Mouse (Mus musculus) liver, embryonic 13.5 days (tissue): ENCODE data around the gene Anp32a. TPM values are rescaled to one million over a fixed set of nuclear protein-coding genes. Genes with fewer than 3 reads are reported as not detected.

ENCODE experiments used
- ATAC-seq: fragments of 200-750 bp; cut with Nextera tagmentation; 2 replicates; pipeline ENCODE4 v1.8.0; 2017; ENCODE audit warnings: low read depth, mild to moderate bottlenecking, moderate number of reproducible peaks, moderate library complexity
- DNase-seq: peaks from one replicate; pipeline ENCODE4 v3.0.0; 2022
- H3K27ac ChIP-seq: fragments of 300-500 bp; sonication (generic); 2 replicates; pipeline ENCODE4 v1.5.1; 2015; ENCODE audit warnings: moderate library complexity, mild to moderate bottlenecking, inconsistent platforms
- H3K27me3 ChIP-seq: fragments of 300-500 bp; sonication (generic); 2 replicates; pipeline ENCODE4 v1.6.1; 2015; ENCODE audit warnings: mild to moderate bottlenecking, inconsistent platforms
- H3K36me3 ChIP-seq: fragments of 300-500 bp; sonication (generic); 2 replicates; pipeline ENCODE4 v1.6.1; 2015; ENCODE audit warnings: mild to moderate bottlenecking, inconsistent platforms
- H3K4me1 ChIP-seq: fragments of 300-500 bp; sonication (generic); replicated peaks from 2 replicates; pipeline ENCODE4 v1.6.1; 2015; ENCODE audit warnings: inconsistent platforms
- H3K4me2 ChIP-seq: fragments of 300-500 bp; sonication (generic); 2 replicates; pipeline ENCODE4 v1.6.1; 2015; ENCODE audit warnings: inconsistent platforms, mild to moderate bottlenecking, moderate library complexity
- H3K4me3 ChIP-seq: fragments of 300-500 bp; sonication (generic); replicated peaks from 2 replicates; pipeline ENCODE4 v1.5.1; 2015; ENCODE audit warnings: mild to moderate bottlenecking, inconsistent platforms
- H3K9ac ChIP-seq: fragments of 300-500 bp; sonication (generic); 2 replicates; pipeline ENCODE4 v1.6.1; 2015; ENCODE audit warnings: mild to moderate bottlenecking, inconsistent platforms
- H3K9me3 ChIP-seq: fragments of 300-500 bp; sonication (generic); replicated peaks from 2 replicates; pipeline ENCODE4 v1.6.1; 2016; ENCODE audit warnings: inconsistent platforms
- WGBS: fragments of 180-500 bp; shearing (Covaris S2); methylation state at CpG from one replicate; pipeline ENCODE4 v1.1.7; 2015; ENCODE audit not compliant: insufficient replicate concordance; 5-methylcytosine and 5-hydroxymethylcytosine counted together
- polyA plus RNA-seq: library from polyadenylated mRNA; unstranded; fragments of >200 nt; fragmentation: Nextera tagmentation; extraction: Ambion mirVana; gene quantifications from 2 replicates; pipeline ENCODE4 v1.2.1, GENCODE M21; 2015

The Anp32a gene
- polyA plus RNA-seq, 1 experiment from 2014 or later = 102 TPM

DNA sequence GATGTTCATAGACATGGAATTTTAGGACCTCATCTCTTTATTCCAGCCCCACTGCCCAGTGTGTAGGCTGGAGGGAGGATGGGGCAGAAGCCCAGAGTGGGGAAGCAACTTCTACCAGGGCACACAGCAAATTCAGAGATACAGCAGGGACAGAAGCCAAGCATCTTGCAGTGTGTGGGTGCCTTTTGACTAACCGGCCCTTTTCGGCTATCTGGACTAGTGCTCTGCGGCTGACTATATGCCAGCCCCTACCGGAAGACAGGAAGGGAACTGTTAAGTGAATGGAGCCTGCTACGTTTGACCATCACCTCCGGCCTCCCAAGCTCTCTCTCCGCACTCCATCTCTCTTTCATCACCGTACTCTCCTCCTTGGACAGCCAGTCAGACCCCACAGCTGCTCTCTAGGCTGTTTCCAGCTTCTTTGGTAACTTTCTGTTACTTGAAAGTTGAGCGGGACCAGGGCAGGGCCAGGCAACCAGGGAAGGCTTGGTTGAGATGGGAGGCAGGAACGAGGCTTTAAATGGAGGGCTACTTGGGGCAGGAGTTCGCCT, 21.8 kb downstream of the Anp32a start:
- peak overlapping the region; percentile 34 for H3K4me3 ChIP-seq

DNA sequence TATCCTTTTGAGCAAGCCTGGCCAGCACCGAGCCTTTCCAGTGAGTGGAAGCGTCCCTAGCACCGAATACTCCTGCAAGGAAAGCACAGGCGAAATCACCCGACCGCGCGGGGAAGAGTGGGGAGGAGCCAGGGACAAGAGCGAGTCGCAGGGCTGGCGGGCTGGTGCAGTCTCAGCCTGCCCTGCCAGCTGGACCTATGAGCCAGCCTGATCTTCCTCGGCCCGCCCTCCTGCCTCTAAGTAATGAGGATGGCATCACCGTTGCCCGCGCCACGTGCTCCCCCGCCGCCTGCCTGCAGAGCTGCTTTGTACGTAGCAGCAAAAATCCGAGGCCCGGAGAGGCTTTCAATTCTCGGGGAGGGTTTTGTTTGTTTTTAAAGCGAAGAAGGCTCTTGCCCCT, 22.5 kb downstream of the Anp32a start:
- Histone ChIP-seq H3K4me3 (peak overlapping the region; percentile 34), H3K9me3 (no peaks in the 10 kb centered on the region), H3K27ac (peak overlapping the region; percentile 59), H3K27me3 (no peaks in the 10 kb centered on the region), H3K4me2 (peak overlapping the region; percentile 67), H3K9ac (peak overlapping the region; percentile 62), H3K36me3 (peaks cover 17% of the 10 kb centered on the region), H3K4me1 (peaks cover 100% of the 10 kb centered on the region)
- ATAC-seq (peak; percentile 90), DNase-seq (peak; percentile 83)
- 8% methylated on average over 24 of the region's 24 CpGs for WGBS

More for the DNA sequence above, 21.8 kb downstream of the Anp32a start:
- Histone ChIP-seq H3K36me3 (peaks cover 23% of the 10 kb centered on the region), H3K4me1 (peaks cover 100% of the 10 kb centered on the region), H3K4me2 (peak overlapping the region; percentile 67), H3K9me3 (no peaks in the 10 kb centered on the region), H3K27ac (peak overlapping the region; percentile 59), H3K9ac (peak overlapping the region; percentile 62), H3K27me3 (no peaks in the 10 kb centered on the region)
- no peak for ATAC-seq
- no peak for DNase-seq
- 14% methylated on average over 11 of the region's 11 CpGs for WGBS

DNA sequence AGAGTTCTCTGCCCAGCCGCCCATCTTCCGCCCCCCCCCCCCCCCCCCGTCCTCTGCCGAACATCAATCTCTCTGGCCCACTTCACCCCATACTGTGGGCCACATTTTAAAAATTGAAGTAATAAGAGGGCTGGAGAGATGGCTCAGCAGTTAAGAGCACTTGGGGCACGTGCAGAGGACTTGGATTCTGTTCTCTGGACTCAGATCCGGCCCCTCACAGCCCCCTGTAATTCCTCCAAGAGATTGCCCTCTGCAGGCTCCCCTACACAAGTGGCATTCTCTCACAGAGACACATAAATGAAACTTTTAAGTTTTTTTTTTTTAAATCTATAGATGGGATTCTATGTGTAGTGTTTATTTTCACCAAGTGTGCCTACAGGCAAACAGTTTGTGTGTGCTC, 23.1 kb downstream of the Anp32a start:
- H3K4me1 ChIP-seq = peaks cover 100% of the 10 kb centered on the region
- ATAC-seq = no peak
- H3K27me3 ChIP-seq = no peaks in the 10 kb centered on the region
- 28% methylated on average over 6 of the region's 6 CpGs for WGBS
- no peaks in the 10 kb centered on the region for H3K9me3 ChIP-seq
- no peak for DNase-seq
- peaks cover 14% of the 10 kb centered on the region for H3K36me3 ChIP-seq
- peak overlapping the region; percentile 67 for H3K4me2 ChIP-seq
- H3K4me3 ChIP-seq = no peak overlapping the region
- H3K27ac ChIP-seq = peak overlapping the region; percentile 47; the same call in 1 of the 2 replicates
- H3K9ac ChIP-seq = peak overlapping the region; percentile 62; the same call in 1 of the 2 replicates

DNA sequence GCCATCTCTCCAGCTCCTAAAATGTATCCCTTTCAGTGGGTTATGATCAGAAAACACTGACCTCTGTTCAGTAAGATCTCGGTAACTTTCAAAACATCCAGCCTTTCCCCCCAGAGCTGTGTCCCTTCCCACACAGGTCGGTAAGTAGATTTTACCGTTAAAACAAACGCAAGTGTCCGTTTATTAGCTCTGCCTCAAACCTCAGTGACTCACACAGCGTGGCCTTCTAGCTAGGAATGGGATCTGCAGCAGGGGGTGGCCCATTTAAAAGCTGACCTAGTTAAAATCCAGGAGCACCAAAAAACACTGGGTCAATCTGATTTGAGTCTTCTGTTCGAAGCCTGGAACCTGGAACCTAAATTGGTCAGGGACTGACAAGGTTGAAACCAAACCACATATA, 23.7 kb downstream of the Anp32a start:
- H3K4me1 ChIP-seq = peaks cover 100% of the 10 kb centered on the region
- ATAC-seq (no peak), DNase-seq (no peak)
- peak overlapping the region; percentile 4; the same call in 1 of the 2 replicates for H3K9ac ChIP-seq
- no peaks in the 10 kb centered on the region for H3K27me3 ChIP-seq
- H3K4me3 ChIP-seq = no peak overlapping the region
- peaks cover 13% of the 10 kb centered on the region for H3K36me3 ChIP-seq
- H3K9me3 ChIP-seq = no peaks in the 10 kb centered on the region
- no peak overlapping the region for H3K4me2 ChIP-seq
- 56% methylated on average over 7 of the region's 7 CpGs for WGBS
- peak overlapping the region; percentile 74; the same call in 1 of the 2 replicates for H3K27ac ChIP-seq

DNA sequence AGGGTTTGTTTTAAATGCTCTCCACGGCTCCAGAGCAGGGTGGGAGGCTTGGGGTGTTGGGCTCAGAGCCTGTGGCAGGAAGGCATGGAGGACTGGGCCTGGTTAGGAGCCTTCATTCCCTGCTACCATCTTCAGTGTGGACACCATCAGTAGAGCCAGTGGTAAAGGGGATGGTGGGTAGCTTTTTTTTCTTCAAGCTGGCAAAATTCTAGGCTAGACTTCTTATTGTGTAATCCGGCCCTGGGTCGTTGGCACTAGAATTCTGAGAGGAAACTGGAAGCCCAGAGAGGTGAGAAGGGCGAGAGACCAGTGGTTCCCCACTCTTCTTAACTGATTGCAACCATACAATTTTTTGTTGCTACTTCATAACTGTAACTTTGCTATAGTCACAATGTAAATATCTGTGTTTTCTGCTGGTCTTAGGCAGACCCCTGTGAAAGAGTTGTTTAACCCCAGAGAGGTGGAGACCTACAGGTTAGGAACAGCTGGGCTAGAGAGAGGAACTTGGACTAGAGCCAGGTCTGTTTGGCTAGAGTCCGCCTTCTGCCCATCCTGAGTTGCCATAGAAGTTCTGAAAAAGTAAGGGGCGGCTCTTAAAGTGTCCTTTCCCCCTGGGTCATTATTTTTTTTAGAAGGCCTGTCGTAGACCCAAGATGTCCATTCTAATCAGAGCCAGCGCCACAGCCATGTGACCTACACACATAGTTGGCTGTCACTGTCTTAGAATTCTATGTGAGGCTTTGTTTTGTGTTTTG, 24.4 kb downstream of the Anp32a start:
- Histone ChIP-seq H3K4me1 (peaks cover 100% of the 10 kb centered on the region), H3K4me3 (no peak overlapping the region), H3K36me3 (peaks cover 8% of the 10 kb centered on the region; the same call in 1 of the 2 replicates), H3K9me3 (no peaks in the 10 kb centered on the region), H3K27ac (peak overlapping the region; percentile 74; the same call in 1 of the 2 replicates), H3K4me2 (peak overlapping the region; percentile 27), H3K27me3 (no peaks in the 10 kb centered on the region), H3K9ac (peak overlapping the region; percentile 52)
- DNase-seq (no peak), ATAC-seq (no peak)
- 55% methylated on average over 8 of the region's 8 CpGs for WGBS

DNA sequence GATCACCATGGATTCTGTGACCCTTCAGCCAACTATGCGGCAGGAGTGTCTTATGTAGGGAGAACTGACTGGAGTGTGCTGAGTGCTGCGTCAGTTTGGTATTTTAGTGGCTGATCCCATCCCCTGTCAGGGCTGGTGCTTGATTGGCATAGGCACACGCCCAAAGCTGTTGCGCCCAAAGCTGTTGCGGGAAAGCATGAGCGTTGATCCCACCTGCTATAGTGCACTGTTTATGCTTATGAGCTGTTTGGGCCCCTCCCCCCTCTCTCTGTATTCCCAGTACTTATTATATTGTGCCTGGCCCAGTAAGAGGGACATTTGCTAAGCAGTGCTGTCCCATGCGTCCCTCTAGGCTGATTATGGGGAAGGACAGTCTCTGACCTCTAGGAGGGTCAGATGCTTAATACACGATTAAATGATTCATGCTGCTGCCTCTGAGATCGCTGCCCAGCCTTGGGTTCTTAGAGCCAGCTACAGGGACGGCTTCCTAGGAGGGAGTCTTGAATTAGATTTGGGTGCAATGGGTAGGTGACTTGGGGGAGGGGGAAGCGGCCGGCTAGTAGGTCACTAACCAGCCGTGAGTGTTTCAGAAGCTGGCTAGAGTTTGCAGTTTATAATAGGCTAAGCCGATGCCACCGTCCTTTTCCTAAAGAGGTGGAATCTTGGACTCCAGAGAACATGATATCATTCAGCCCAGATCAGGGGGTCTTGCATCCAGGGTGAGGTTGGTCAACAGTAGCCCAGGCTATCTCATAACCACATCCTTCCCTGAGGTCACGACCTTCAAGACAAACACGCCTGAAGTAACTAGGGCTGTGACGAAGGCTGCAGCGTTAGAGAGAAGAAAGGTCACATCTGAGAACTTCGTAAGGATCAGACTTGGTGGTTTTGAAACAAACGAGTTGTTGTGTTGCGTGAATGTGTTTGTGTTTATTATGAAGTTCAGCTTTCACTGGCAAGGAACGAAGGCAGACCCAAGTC, 25.7 kb downstream of the Anp32a start:
- Histone ChIP-seq H3K27ac (peak overlapping the region; percentile 74), H3K4me1 (peaks cover 99% of the 10 kb centered on the region), H3K9ac (peak overlapping the region; percentile 52)

DNA sequence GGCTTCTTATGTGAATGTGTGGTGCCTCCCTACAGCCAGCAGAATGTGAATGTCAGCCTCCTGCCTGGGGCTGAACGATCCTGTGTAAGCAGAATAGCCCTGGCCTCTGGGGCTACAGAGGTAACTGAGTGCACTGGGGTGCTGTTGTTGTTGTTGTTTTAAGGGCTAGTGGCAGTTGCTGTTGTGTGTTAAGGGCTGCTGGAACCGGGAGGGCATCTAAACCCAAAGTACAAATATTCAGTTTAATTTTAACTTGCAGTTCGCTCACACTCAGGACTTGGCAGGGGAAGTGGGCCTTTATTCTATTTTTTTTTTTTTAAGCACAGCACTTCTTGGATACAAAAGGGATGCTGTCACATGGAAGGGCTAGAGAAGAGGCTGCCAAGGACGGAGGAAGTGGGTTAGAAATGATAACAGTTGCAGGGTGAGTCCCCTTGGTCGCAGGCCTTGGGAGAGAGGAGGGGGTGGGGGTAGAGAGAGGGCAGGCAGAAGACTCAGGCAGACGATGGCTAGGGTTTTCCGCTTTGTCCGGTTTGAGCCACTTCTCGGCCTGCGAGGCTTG, 26.5 kb downstream of the Anp32a start:
- no peak overlapping the region for H3K4me3 ChIP-seq
- peaks cover 24% of the 10 kb centered on the region for H3K36me3 ChIP-seq
- H3K27ac ChIP-seq = peak overlapping the region; percentile 74
- DNase-seq = no peak
- H3K9ac ChIP-seq = peak overlapping the region; percentile 46
- no peak for ATAC-seq
- peak overlapping the region; percentile 27; the same call in 1 of the 2 replicates for H3K4me2 ChIP-seq
- no peaks in the 10 kb centered on the region for H3K27me3 ChIP-seq
- no peaks in the 10 kb centered on the region for H3K9me3 ChIP-seq
- 13% methylated on average over 10 of the region's 10 CpGs for WGBS
- H3K4me1 ChIP-seq = peaks cover 99% of the 10 kb centered on the region

More for the DNA sequence above, 25.7 kb downstream of the Anp32a start:
- ATAC-seq = peak; percentile 17; the same call in 1 of the 2 replicates
- peak overlapping the region; percentile 27 for H3K4me2 ChIP-seq
- no peak overlapping the region for H3K4me3 ChIP-seq
- H3K27me3 ChIP-seq = no peaks in the 10 kb centered on the region
- no peak for DNase-seq
- H3K9me3 ChIP-seq = no peaks in the 10 kb centered on the region
- 29% methylated on average over 23 of the region's 23 CpGs for WGBS
- H3K36me3 ChIP-seq = peaks cover 16% of the 10 kb centered on the region

DNA sequence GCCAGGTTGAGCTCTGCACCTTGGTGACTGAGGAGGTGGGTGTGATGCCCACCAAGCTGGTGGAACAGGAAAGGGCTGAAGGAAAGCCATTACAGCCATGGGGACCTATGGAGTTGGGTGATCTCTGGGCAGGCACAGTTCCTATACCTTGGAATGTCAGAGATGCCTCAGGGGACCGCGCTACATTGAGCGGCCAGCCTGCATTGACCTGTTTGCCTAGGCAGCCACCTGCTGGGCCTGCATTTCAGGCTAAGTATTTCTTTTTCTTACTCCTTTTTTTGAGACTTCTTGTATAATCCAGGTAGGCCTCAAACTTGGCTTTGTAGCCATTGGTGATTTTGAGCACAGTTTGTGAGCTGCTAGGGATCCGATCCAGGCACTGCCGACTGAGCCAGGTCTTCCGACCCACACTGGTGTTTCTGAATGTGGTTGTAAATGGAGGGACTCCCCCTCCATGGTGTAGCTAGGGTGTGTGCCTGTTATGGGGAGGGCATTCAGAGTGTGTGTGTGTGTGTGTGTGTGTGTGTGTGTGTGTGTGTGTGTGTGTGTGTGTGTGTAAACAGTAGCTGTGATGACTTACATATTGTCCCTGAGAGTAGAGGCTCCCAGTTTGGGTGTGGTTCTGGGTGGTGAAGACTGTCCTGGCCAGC, 27.3 kb downstream of the Anp32a start:
- Histone ChIP-seq H3K36me3 (peaks cover 32% of the 10 kb centered on the region), H3K4me1 (peaks cover 99% of the 10 kb centered on the region), H3K9me3 (no peaks in the 10 kb centered on the region), H3K4me2 (peak overlapping the region; percentile 27; the same call in 1 of the 2 replicates), H3K27me3 (no peaks in the 10 kb centered on the region), H3K27ac (peak overlapping the region; percentile 74), H3K4me3 (no peak overlapping the region), H3K9ac (peak overlapping the region; percentile 46)
- DNase-seq = no peak
- ATAC-seq = no peak
- WGBS = 72% methylated on average over 6 of the region's 6 CpGs

DNA sequence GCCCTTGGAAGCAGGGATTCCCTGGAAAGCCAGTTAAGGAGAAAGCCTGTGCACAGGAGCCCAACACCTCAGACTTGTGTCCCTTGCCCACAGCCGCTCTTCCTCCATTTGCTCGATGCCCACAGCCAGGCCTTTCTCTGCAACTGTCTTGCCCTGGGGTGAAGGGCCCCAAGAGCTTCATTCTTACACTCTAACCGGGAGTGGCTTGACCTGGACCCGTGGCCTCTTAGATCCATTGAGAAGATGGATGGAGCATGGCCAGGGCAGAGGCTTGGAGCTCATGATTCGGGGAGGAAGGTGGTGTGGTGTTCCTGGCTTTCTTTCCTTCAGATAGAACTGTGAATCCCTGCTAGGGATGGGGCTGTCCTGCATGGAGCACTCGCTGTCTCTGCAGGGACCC, 28.1 kb downstream of the Anp32a start:
- Histone ChIP-seq H3K4me3 (no peak overlapping the region), H3K4me2 (no peak overlapping the region), H3K9me3 (no peaks in the 10 kb centered on the region), H3K36me3 (peaks cover 40% of the 10 kb centered on the region), H3K27ac (no peak overlapping the region; the same call in 1 of the 2 replicates), H3K4me1 (peaks cover 99% of the 10 kb centered on the region), H3K9ac (no peak overlapping the region), H3K27me3 (no peaks in the 10 kb centered on the region)
- WGBS = 76% methylated on average over 6 of the region's 6 CpGs
- DNase-seq = no peak
- no peak for ATAC-seq

DNA sequence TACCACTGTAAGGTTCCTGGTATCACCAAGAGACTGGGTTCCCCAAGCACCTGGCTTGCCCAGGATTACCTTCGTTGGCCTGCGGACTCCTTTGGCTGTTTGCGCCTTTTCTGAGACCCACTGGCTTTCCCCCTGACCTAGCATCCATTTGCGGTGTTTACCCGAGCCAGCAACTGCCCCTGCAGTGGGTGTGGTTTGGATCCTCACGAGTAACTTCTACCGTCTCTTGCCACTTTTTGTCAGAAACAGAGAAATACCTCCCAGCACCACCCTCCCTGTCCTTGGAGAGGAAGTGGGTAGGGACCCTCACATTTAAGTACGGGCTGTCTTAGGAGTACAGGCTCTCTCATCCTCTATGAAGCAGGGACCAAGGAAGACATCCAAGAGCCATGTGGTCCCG, 29.1 kb downstream of the Anp32a start:
- H3K27ac ChIP-seq = no peak overlapping the region
- WGBS = 42% methylated on average over 9 of the region's 9 CpGs

More for the DNA sequence above, 29.1 kb downstream of the Anp32a start:
- peaks cover 48% of the 10 kb centered on the region for H3K36me3 ChIP-seq
- H3K9me3 ChIP-seq = no peaks in the 10 kb centered on the region
- peaks cover 97% of the 10 kb centered on the region for H3K4me1 ChIP-seq
- H3K27me3 ChIP-seq = no peaks in the 10 kb centered on the region
- DNase-seq = no peak
- no peak overlapping the region for H3K4me3 ChIP-seq
- ATAC-seq = no peak
- no peak overlapping the region for H3K4me2 ChIP-seq
- no peak overlapping the region for H3K9ac ChIP-seq
